Mouse (Mus musculus): Measurements from ENCODE around the gene Ndufb4. TPM values are rescaled to one million over a fixed set of nuclear protein-coding genes. Genes with fewer than 3 reads are reported as not detected.

The Ndufb4 gene
- polyA plus RNA-seq, 1 experiment from 2014 or later: 45.0 TPM

- 56% methylated on average over 2 of the region's 2 CpGs for WGBS
- H3K4me1 ChIP-seq (ENCODE audit: insufficient read depth, low read length): peaks cover 34% of the 10 kb centered on the region
- H3K9me3 ChIP-seq (ENCODE audit: low read length): no peaks in the 10 kb centered on the region
- no peak overlapping the region for H3K4me2 ChIP-seq (replicated peaks; ENCODE audit: low read depth, low read length)
- H3K4me3 ChIP-seq (ENCODE audit: low read length): no peak overlapping the region
- no peak overlapping the region for H3K27ac ChIP-seq (ENCODE audit: low read length)
- ATAC-seq (ENCODE audit: low FRiP score, low TSS enrichment): no peak
- no peak overlapping the region for H3K9ac ChIP-seq (replicated peaks; ENCODE audit: low read length)
- no peaks in the 10 kb centered on the region for H3K36me3 ChIP-seq (ENCODE audit: insufficient read depth, low read length)
- H3K27me3 ChIP-seq (ENCODE audit: insufficient read depth, low read length): no peaks in the 10 kb centered on the region
Measured at GRCm38 (mm10) chr16:37680216-37680615, 26.0 kb upstream of the Ndufb4 start.

- WGBS: 45% methylated on average over 8 of the region's 8 CpGs
- H3K4me2 ChIP-seq (replicated peaks; ENCODE audit: low read depth, low read length): no peak overlapping the region
- peaks cover 15% of the 10 kb centered on the region for H3K4me1 ChIP-seq (ENCODE audit: insufficient read depth, low read length)
- H3K36me3 ChIP-seq (ENCODE audit: insufficient read depth, low read length): no peaks in the 10 kb centered on the region
- no peak for ATAC-seq (ENCODE audit: low FRiP score, low TSS enrichment)
- H3K9me3 ChIP-seq (ENCODE audit: low read length): no peaks in the 10 kb centered on the region
- no peak overlapping the region for H3K4me3 ChIP-seq (ENCODE audit: low read length)
- peak overlapping the region; percentile 23; the same call in 1 of the 2 replicates for H3K27ac ChIP-seq (ENCODE audit: low read length)
- no peaks in the 10 kb centered on the region for H3K27me3 ChIP-seq (ENCODE audit: insufficient read depth, low read length)
- H3K9ac ChIP-seq (replicated peaks; ENCODE audit: low read length): no peak overlapping the region
Measured at GRCm38 (mm10) chr16:37677586-37677985, 23.3 kb upstream of the Ndufb4 start.

GRCm38 (mm10) chr16:37676677-37677072 is 22.4 kb upstream of the Ndufb4 start:
- Histone ChIP-seq H3K36me3 (ENCODE audit: insufficient read depth, low read length) (no peaks in the 10 kb centered on the region), H3K27ac (ENCODE audit: low read length) (no peak overlapping the region), H3K9me3 (ENCODE audit: low read length) (no peaks in the 10 kb centered on the region), H3K9ac (replicated peaks; ENCODE audit: low read length) (no peak overlapping the region), H3K4me1 (ENCODE audit: insufficient read depth, low read length) (peaks cover 15% of the 10 kb centered on the region), H3K4me3 (ENCODE audit: low read length) (peak overlapping the region; percentile 20; the same call in 1 of the 2 replicates), H3K27me3 (ENCODE audit: insufficient read depth, low read length) (no peaks in the 10 kb centered on the region), H3K4me2 (replicated peaks; ENCODE audit: low read depth, low read length) (peak overlapping the region; percentile 48)
- 26% methylated on average over 4 of the region's 4 CpGs for WGBS
- ATAC-seq (ENCODE audit: low FRiP score, low TSS enrichment): no peak

- peaks cover 15% of the 10 kb centered on the region for H3K4me1 ChIP-seq (ENCODE audit: insufficient read depth, low read length)
- no peaks in the 10 kb centered on the region for H3K9me3 ChIP-seq (ENCODE audit: low read length)
- H3K27ac ChIP-seq (ENCODE audit: low read length): peak overlapping the region; percentile 31; the same call in 1 of the 2 replicates
- H3K4me2 ChIP-seq (replicated peaks; ENCODE audit: low read depth, low read length): peak overlapping the region; percentile 48
- H3K36me3 ChIP-seq (ENCODE audit: insufficient read depth, low read length): no peaks in the 10 kb centered on the region
- H3K4me3 ChIP-seq (ENCODE audit: low read length): peak overlapping the region; percentile 20
- no peaks in the 10 kb centered on the region for H3K27me3 ChIP-seq (ENCODE audit: insufficient read depth, low read length)
- peak overlapping the region; percentile 13; the same call in 1 of the 2 replicates for H3K9ac ChIP-seq (replicated peaks; ENCODE audit: low read length)
- peak; percentile 84 for ATAC-seq (ENCODE audit: low FRiP score, low TSS enrichment)
- 26% methylated on average over 17 of the region's 17 CpGs for whole genome bisulfite sequencing
Measured at GRCm38 (mm10) chr16:37676024-37676676, 21.9 kb upstream of the Ndufb4 start.

DNA sequence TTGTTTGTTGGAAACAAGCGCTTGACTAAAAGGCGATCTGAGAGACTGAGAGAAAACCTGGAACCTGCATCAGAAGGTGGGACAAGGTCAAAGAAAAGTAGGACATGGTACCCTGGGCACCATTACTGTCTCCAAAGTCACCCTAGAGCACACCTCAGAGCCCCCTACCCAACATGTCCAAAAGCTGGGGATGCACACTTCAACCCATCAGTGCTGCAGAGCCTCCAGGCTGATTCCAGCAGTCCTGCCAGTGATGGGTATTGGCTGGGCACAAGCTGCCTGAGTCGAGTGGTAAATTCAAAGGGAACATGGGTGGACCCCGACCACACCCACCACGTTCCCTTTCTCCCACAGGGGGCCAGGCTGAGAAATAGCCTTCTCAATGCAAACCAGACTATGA is 21.1 kb upstream of the Ndufb4 start:
- 90% methylated on average over 5 of the region's 5 CpGs for WGBS
- H3K4me3 ChIP-seq (ENCODE audit: low read length): no peak overlapping the region
- H3K9ac ChIP-seq (replicated peaks; ENCODE audit: low read length): no peak overlapping the region
- no peaks in the 10 kb centered on the region for H3K9me3 ChIP-seq (ENCODE audit: low read length)
- 0 out of 2 replicates have a peak, but pooled peaks have one; percentile 24 for ATAC-seq (ENCODE audit: low FRiP score, low TSS enrichment)
- H3K27me3 ChIP-seq (ENCODE audit: insufficient read depth, low read length): no peaks in the 10 kb centered on the region
- H3K36me3 ChIP-seq (ENCODE audit: insufficient read depth, low read length): no peaks in the 10 kb centered on the region
- H3K4me1 ChIP-seq (ENCODE audit: insufficient read depth, low read length): peaks cover 15% of the 10 kb centered on the region
- no peak overlapping the region for H3K27ac ChIP-seq (ENCODE audit: low read length)
- no peak overlapping the region for H3K4me2 ChIP-seq (replicated peaks; ENCODE audit: low read depth, low read length)

DNA sequence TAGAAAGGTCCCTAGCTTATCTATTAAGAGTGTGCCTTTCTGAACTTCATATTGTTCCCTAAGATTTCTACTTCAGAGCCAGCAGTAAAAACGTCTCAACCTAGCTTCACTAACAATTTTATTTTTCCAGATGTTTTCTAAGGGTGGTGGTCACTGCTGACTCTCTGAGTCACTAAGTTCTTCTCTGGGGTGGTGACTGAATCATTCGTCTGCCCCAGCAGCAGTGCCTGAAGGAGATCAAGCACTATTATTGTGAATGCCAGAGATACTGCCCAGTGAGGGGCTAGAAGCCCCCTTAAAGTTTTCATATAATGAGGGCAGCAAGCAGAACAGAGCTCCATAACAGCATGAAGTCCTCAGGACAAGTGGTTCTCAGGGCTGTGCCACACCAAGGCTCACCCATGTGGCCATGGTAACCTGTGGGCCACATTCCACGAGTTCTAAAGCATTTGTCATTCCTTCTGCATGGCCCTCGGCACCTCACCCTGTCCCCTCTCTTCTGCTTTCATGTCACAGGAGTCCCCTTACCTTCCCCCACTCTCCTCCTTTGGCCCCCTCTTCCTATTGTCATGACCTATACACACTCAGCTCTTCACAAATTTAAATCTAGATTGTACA is 16.5 kb upstream of the Ndufb4 start:
- H3K4me1 ChIP-seq (ENCODE audit: insufficient read depth, low read length): peaks cover under 1% of the 10 kb centered on the region; the same call in 1 of the 2 replicates
- H3K36me3 ChIP-seq (ENCODE audit: insufficient read depth, low read length): no peaks in the 10 kb centered on the region
- no peak overlapping the region for H3K4me3 ChIP-seq (ENCODE audit: low read length)
- H3K9ac ChIP-seq (replicated peaks; ENCODE audit: low read length): no peak overlapping the region
- no peak overlapping the region for H3K27ac ChIP-seq (ENCODE audit: low read length)
- H3K4me2 ChIP-seq (replicated peaks; ENCODE audit: low read depth, low read length): no peak overlapping the region
- ATAC-seq (ENCODE audit: low FRiP score, low TSS enrichment): no peak
- WGBS: 35% methylated on average over 4 of the region's 4 CpGs
- H3K9me3 ChIP-seq (ENCODE audit: low read length): no peaks in the 10 kb centered on the region
- no peaks in the 10 kb centered on the region for H3K27me3 ChIP-seq (ENCODE audit: insufficient read depth, low read length)

- no peak for ATAC-seq (ENCODE audit: low FRiP score, low TSS enrichment)
- Histone ChIP-seq H3K9ac (replicated peaks; ENCODE audit: low read length) (no peak overlapping the region), H3K4me3 (ENCODE audit: low read length) (no peak overlapping the region), H3K27me3 (ENCODE audit: insufficient read depth, low read length) (no peaks in the 10 kb centered on the region), H3K4me2 (replicated peaks; ENCODE audit: low read depth, low read length) (no peak overlapping the region), H3K27ac (ENCODE audit: low read length) (no peak overlapping the region), H3K9me3 (ENCODE audit: low read length) (no peaks in the 10 kb centered on the region), H3K36me3 (ENCODE audit: insufficient read depth, low read length) (no peaks in the 10 kb centered on the region), H3K4me1 (ENCODE audit: insufficient read depth, low read length) (no peaks in the 10 kb centered on the region)
- WGBS: 65% methylated on average over 5 of the region's 5 CpGs
Measured at GRCm38 (mm10) chr16:37665394-37665935, 11.2 kb upstream of the Ndufb4 start.

GRCm38 (mm10) chr16:37663643-37664459 is 9.6 kb upstream of the Ndufb4 start:
- no peaks in the 10 kb centered on the region for H3K9me3 ChIP-seq (ENCODE audit: low read length)
- no peak overlapping the region for H3K9ac ChIP-seq (replicated peaks; ENCODE audit: low read length)
- no peaks in the 10 kb centered on the region for H3K36me3 ChIP-seq (ENCODE audit: insufficient read depth, low read length)
- H3K4me2 ChIP-seq (replicated peaks; ENCODE audit: low read depth, low read length): no peak overlapping the region
- H3K27ac ChIP-seq (ENCODE audit: low read length): no peak overlapping the region
- 76% methylated on average over 9 of the region's 9 CpGs for WGBS
- H3K4me3 ChIP-seq (ENCODE audit: low read length): no peak overlapping the region
- no peak for ATAC-seq (ENCODE audit: low FRiP score, low TSS enrichment)
- no peaks in the 10 kb centered on the region for H3K4me1 ChIP-seq (ENCODE audit: insufficient read depth, low read length)
- H3K27me3 ChIP-seq (ENCODE audit: insufficient read depth, low read length): no peaks in the 10 kb centered on the region

GRCm38 (mm10) chr16:37656796-37657195 is 2.5 kb upstream of the Ndufb4 start:
- Histone ChIP-seq H3K4me2 (replicated peaks; ENCODE audit: low read depth, low read length) (no peak overlapping the region), H3K4me1 (ENCODE audit: insufficient read depth, low read length) (peaks cover 24% of the 10 kb centered on the region), H3K9me3 (ENCODE audit: low read length) (no peaks in the 10 kb centered on the region), H3K36me3 (ENCODE audit: insufficient read depth, low read length) (no peaks in the 10 kb centered on the region), H3K9ac (replicated peaks; ENCODE audit: low read length) (no peak overlapping the region), H3K27me3 (ENCODE audit: insufficient read depth, low read length) (no peaks in the 10 kb centered on the region), H3K27ac (ENCODE audit: low read length) (no peak overlapping the region), H3K4me3 (ENCODE audit: low read length) (no peak overlapping the region)
- ATAC-seq (ENCODE audit: low FRiP score, low TSS enrichment): no peak
- WGBS: 80% methylated on average over 7 of the region's 7 CpGs
